Mouse (Mus musculus) midbrain, embryonic 13.5 days (tissue): ENCODE results near the gene Rbp4. TPM values are rescaled to one million over a fixed set of nuclear protein-coding genes. Genes with fewer than 3 reads are reported as not detected.
A peak's percentile ranks its signal among the peaks of the same experiment; 100 is the strongest.

Experiments
- ATAC-seq: fragments of 200-750 bp; cut with Nextera tagmentation; 2 replicates; pipeline ENCODE4 v1.8.0; 2017; ENCODE audit warnings: mild to moderate bottlenecking, moderate TSS enrichment, moderate library complexity
- H3K27ac ChIP-seq: fragments of 300-500 bp; sonication (generic); 2 replicates; pipeline ENCODE4 v1.5.1; 2015; ENCODE audit warnings: inconsistent platforms, mild to moderate bottlenecking, moderate library complexity
- H3K27me3 ChIP-seq: fragments of 300-500 bp; sonication (generic); 2 replicates; pipeline ENCODE4 v1.6.1; 2015; ENCODE audit warnings: mild to moderate bottlenecking, inconsistent platforms
- H3K36me3 ChIP-seq: fragments of 300-500 bp; sonication (generic); 2 replicates; pipeline ENCODE4 v1.6.1; 2015; ENCODE audit warnings: mild to moderate bottlenecking, inconsistent platforms
- H3K4me1 ChIP-seq: fragments of 300-500 bp; sonication (generic); replicated peaks from 2 replicates; pipeline ENCODE4 v1.6.1; 2015; ENCODE audit warnings: inconsistent platforms
- H3K4me2 ChIP-seq: fragments of 300-500 bp; sonication (generic); replicated peaks from 2 replicates; pipeline ENCODE4 v1.6.1; 2015; ENCODE audit warnings: moderate library complexity, mild to moderate bottlenecking, inconsistent platforms
- H3K4me3 ChIP-seq: fragments of 300-500 bp; sonication (generic); replicated peaks from 2 replicates; pipeline ENCODE4 v1.5.1; 2015; ENCODE audit warnings: mild to moderate bottlenecking, inconsistent platforms
- H3K9ac ChIP-seq: fragments of 300-500 bp; sonication (generic); replicated peaks from 2 replicates; pipeline ENCODE4 v1.6.1; 2015; ENCODE audit warnings: mild to moderate bottlenecking, inconsistent platforms
- H3K9me3 ChIP-seq: fragments of 300-500 bp; sonication (generic); 2 replicates; pipeline ENCODE4 v1.6.1; 2016; ENCODE audit warnings: mild to moderate bottlenecking, inconsistent platforms
- WGBS: fragments of 180-500 bp; shearing (Covaris S2); methylation state at CpG from one replicate; pipeline ENCODE4 v1.1.7; 2015; 5-methylcytosine and 5-hydroxymethylcytosine counted together
- polyA plus RNA-seq: library from polyadenylated mRNA; unstranded; fragments of >200 nt; fragmentation: Nextera tagmentation; extraction: Ambion mirVana; gene quantifications from 2 replicates; pipeline ENCODE4 v1.2.1, GENCODE M21; 2015

The Rbp4 gene
- polyA plus RNA-seq, 1 experiment from 2014 or later = 7.8 TPM

- peaks cover 9% of the 10 kb centered on the region for H3K4me1 ChIP-seq
Measured at GRCm38 (mm10) chr19:38120123-38120760, 4.8 kb downstream of the Rbp4 start.

GRCm38 (mm10) chr19:38114834-38115491 lies 10.1 kb downstream of the Rbp4 start:
- Histone ChIP-seq H3K9ac (no peak overlapping the region), H3K4me1 (no peaks in the 10 kb centered on the region), H3K27ac (no peak overlapping the region), H3K4me2 (no peak overlapping the region), H3K9me3 (no peaks in the 10 kb centered on the region), H3K4me3 (no peak overlapping the region), H3K36me3 (no peaks in the 10 kb centered on the region), H3K27me3 (no peaks in the 10 kb centered on the region)
- WGBS = 89% methylated on average over 7 of the region's 7 CpGs
- ATAC-seq = no peak

More at GRCm38 (mm10) chr19:38120123-38120760, 4.8 kb downstream of the Rbp4 start:
- Histone ChIP-seq H3K4me3 (no peak overlapping the region), H3K36me3 (no peaks in the 10 kb centered on the region), H3K27ac (no peak overlapping the region), H3K27me3 (peaks cover 28% of the 10 kb centered on the region), H3K9me3 (no peaks in the 10 kb centered on the region), H3K9ac (no peak overlapping the region), H3K4me2 (no peak overlapping the region)
- no peak for ATAC-seq
- WGBS = 83% methylated on average over 5 of the region's 5 CpGs

GRCm38 (mm10) chr19:38112575-38112974 lies 12.5 kb downstream of the Rbp4 start:
- Histone ChIP-seq H3K27me3 (no peaks in the 10 kb centered on the region), H3K9me3 (no peaks in the 10 kb centered on the region), H3K27ac (no peak overlapping the region), H3K4me1 (no peaks in the 10 kb centered on the region), H3K36me3 (no peaks in the 10 kb centered on the region), H3K4me2 (no peak overlapping the region), H3K4me3 (no peak overlapping the region), H3K9ac (no peak overlapping the region)
- no peak for ATAC-seq
- 61% methylated on average over 4 of the region's 4 CpGs for WGBS

- Histone ChIP-seq H3K9ac (no peak overlapping the region), H3K4me3 (no peak overlapping the region), H3K9me3 (no peaks in the 10 kb centered on the region), H3K27ac (no peak overlapping the region), H3K27me3 (no peaks in the 10 kb centered on the region), H3K4me2 (no peak overlapping the region), H3K36me3 (no peaks in the 10 kb centered on the region), H3K4me1 (no peaks in the 10 kb centered on the region)
- no peak for ATAC-seq
- 88% methylated on average over 8 of the region's 8 CpGs for WGBS
Measured at GRCm38 (mm10) chr19:38111056-38111455, 14.0 kb downstream of the Rbp4 start.

- Histone ChIP-seq H3K36me3 (no peaks in the 10 kb centered on the region), H3K4me3 (no peak overlapping the region), H3K9ac (no peak overlapping the region), H3K27ac (no peak overlapping the region), H3K4me2 (no peak overlapping the region), H3K9me3 (no peaks in the 10 kb centered on the region), H3K27me3 (no peaks in the 10 kb centered on the region), H3K4me1 (no peaks in the 10 kb centered on the region)
- WGBS = 92% methylated on average over 15 of the region's 15 CpGs
- no peak for ATAC-seq
Measured at GRCm38 (mm10) chr19:38109506-38110242, 15.4 kb downstream of the Rbp4 start.

GRCm38 (mm10) chr19:38107871-38108270 lies 17.2 kb downstream of the Rbp4 start:
- Histone ChIP-seq H3K4me2 (no peak overlapping the region), H3K27ac (no peak overlapping the region), H3K27me3 (no peaks in the 10 kb centered on the region), H3K4me1 (no peaks in the 10 kb centered on the region), H3K9me3 (no peaks in the 10 kb centered on the region), H3K36me3 (no peaks in the 10 kb centered on the region), H3K4me3 (no peak overlapping the region), H3K9ac (no peak overlapping the region)
- ATAC-seq = no peak
- 95% methylated on average over 4 of the region's 4 CpGs for WGBS

GRCm38 (mm10) chr19:38096858-38097758 lies 28.0 kb downstream of the Rbp4 start, which contains the start of gene Ffar4:
TSS of gene Ffar4 (plus strand) at chr19:38097071.
- under 1% methylated on average over 77 of the region's 77 CpGs for WGBS
- H3K4me3 ChIP-seq = peak within 1 kb of the TSS; percentile 34
- no peaks in the 10 kb centered on the region for H3K36me3 ChIP-seq
- H3K9ac ChIP-seq = no peak within 1 kb of the TSS; the same call in 1 of the 2 replicates
- peak within 1 kb of the TSS; percentile 58 for H3K4me2 ChIP-seq
- ATAC-seq = peak; percentile 55; the same call in 1 of the 2 replicates
- peaks cover 42% of the 10 kb centered on the region for H3K27me3 ChIP-seq
- H3K9me3 ChIP-seq = no peaks in the 10 kb centered on the region
- no peak within 1 kb of the TSS for H3K27ac ChIP-seq
- H3K4me1 ChIP-seq = peaks cover 10% of the 10 kb centered on the region

GRCm38 (mm10) chr19:38096231-38096630 lies 28.9 kb downstream of the Rbp4 start:
- WGBS = 10% methylated on average over 4 of the region's 4 CpGs
- H3K4me1 ChIP-seq = peaks cover 10% of the 10 kb centered on the region
- no peaks in the 10 kb centered on the region for H3K36me3 ChIP-seq
- H3K4me2 ChIP-seq = no peak overlapping the region
- ATAC-seq = no peak
- no peak overlapping the region for H3K9ac ChIP-seq
- peaks cover 42% of the 10 kb centered on the region for H3K27me3 ChIP-seq
- H3K9me3 ChIP-seq = no peaks in the 10 kb centered on the region
- no peak overlapping the region for H3K4me3 ChIP-seq
- no peak overlapping the region for H3K27ac ChIP-seq

GRCm38 (mm10) chr19:38091512-38091985 lies 33.5 kb downstream of the Rbp4 start:
- H3K4me3 ChIP-seq = no peak overlapping the region
- no peak for ATAC-seq
- no peak overlapping the region for H3K27ac ChIP-seq
- no peaks in the 10 kb centered on the region for H3K4me1 ChIP-seq
- peaks cover 14% of the 10 kb centered on the region for H3K27me3 ChIP-seq
- no peak overlapping the region for H3K9ac ChIP-seq
- no peaks in the 10 kb centered on the region for H3K9me3 ChIP-seq
- no peaks in the 10 kb centered on the region for H3K36me3 ChIP-seq
- H3K4me2 ChIP-seq = no peak overlapping the region
- 34% methylated on average over 4 of the region's 4 CpGs for WGBS

- WGBS = 83% methylated on average over 8 of the region's 8 CpGs
Measured at GRCm38 (mm10) chr19:38089358-38089757, 35.7 kb downstream of the Rbp4 start.

GRCm38 (mm10) chr19:38086948-38087551 lies 38.0 kb downstream of the Rbp4 start:
- ATAC-seq = 0 out of 2 replicates have a peak, but pooled peaks have one; percentile 48

More at GRCm38 (mm10) chr19:38089358-38089757, 35.7 kb downstream of the Rbp4 start:
- Histone ChIP-seq H3K9ac (no peak overlapping the region), H3K4me1 (no peaks in the 10 kb centered on the region), H3K27ac (no peak overlapping the region), H3K4me3 (no peak overlapping the region), H3K27me3 (no peaks in the 10 kb centered on the region), H3K36me3 (no peaks in the 10 kb centered on the region), H3K4me2 (no peak overlapping the region), H3K9me3 (no peaks in the 10 kb centered on the region)
- ATAC-seq = no peak

More at GRCm38 (mm10) chr19:38086948-38087551, 38.0 kb downstream of the Rbp4 start:
- no peak overlapping the region for H3K4me3 ChIP-seq
- no peaks in the 10 kb centered on the region for H3K9me3 ChIP-seq
- no peak overlapping the region for H3K4me2 ChIP-seq
- no peaks in the 10 kb centered on the region for H3K27me3 ChIP-seq
- whole genome bisulfite sequencing = 71% methylated on average over 11 of the region's 11 CpGs
- no peak overlapping the region for H3K9ac ChIP-seq
- no peaks in the 10 kb centered on the region for H3K4me1 ChIP-seq
- no peak overlapping the region for H3K27ac ChIP-seq
- H3K36me3 ChIP-seq = no peaks in the 10 kb centered on the region
